Mouse (Mus musculus): ENCODE results near the gene Dxo. TPM values are rescaled to one million over a fixed set of nuclear protein-coding genes. Genes with fewer than 3 reads are reported as not detected.

The Dxo gene
- polyA plus RNA-seq, 1 experiment, result 30.8 TPM

- no peak for TF ChIP-seq POLR2A (IDR thresholded peaks at IDR 0.05; ENCODE audit: borderline replicate concordance, low read depth, low read length)
- TF ChIP-seq CTCF (IDR thresholded peaks at IDR 0.05; ENCODE audit: low read depth, low read length), result no peak
- H3K27ac ChIP-seq (ENCODE audit: insufficient read depth, low read depth, low read length), result peak overlapping the region; percentile 37
Measured at GRCm38 (mm10) chr17:34837464-34838324, 875 bp downstream of the Dxo start.

GRCm38 (mm10) chr17:34838785-34839184 is 2.0 kb downstream of the Dxo start:
- no peak overlapping the region for H3K4me3 ChIP-seq (ENCODE audit: insufficient read depth, low read length)
- no peak overlapping the region for H3K27ac ChIP-seq (ENCODE audit: insufficient read depth, low read depth, low read length)
- TF ChIP-seq POLR2A (IDR thresholded peaks at IDR 0.05; ENCODE audit: borderline replicate concordance, low read depth, low read length) (no peak), CTCF (IDR thresholded peaks at IDR 0.05; ENCODE audit: low read depth, low read length) (no peak)
- peaks cover 5% of the 10 kb centered on the region for H3K4me1 ChIP-seq (ENCODE audit: control insufficient read depth, insufficient read depth, low read length)

More at GRCm38 (mm10) chr17:34837464-34838324, 875 bp downstream of the Dxo start:
- Histone ChIP-seq H3K4me1 (ENCODE audit: control insufficient read depth, insufficient read depth, low read length) (peaks cover 5% of the 10 kb centered on the region), H3K4me3 (ENCODE audit: insufficient read depth, low read length) (peak overlapping the region; percentile 94)

DNA sequence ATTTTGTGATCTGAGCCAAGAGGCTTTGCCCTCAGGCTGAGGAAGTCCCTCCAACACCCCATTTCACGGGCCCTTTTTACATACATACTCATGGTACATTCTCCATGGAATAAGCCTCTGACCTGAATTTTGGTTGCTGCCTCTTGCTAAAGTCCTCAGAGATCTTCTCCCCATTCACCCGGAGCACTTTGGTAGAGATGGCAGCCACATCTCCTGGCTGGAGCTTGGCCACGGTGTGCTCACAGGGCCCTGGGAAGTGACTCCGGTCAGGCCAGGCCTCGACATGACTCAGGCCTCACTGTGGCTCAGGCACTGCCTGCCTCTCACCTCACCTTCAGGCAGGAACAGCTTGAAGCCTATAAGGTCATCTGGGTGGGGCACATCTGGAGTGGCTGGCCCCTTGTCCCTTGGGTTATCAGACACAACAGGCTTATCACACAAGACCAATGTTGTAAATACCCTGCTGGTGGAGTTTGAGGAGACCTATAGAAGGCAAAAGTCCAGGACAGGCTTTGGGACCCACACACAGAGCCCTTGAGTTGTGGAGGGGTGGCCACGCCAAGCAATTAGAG is 4.0 kb downstream of the Dxo start:
- no peak overlapping the region for H3K4me3 ChIP-seq (ENCODE audit: insufficient read depth, low read length)
- H3K4me1 ChIP-seq (ENCODE audit: control insufficient read depth, insufficient read depth, low read length), result peaks cover 5% of the 10 kb centered on the region
- H3K27ac ChIP-seq (ENCODE audit: insufficient read depth, low read depth, low read length), result no peak overlapping the region
- TF ChIP-seq CTCF (IDR thresholded peaks at IDR 0.05; ENCODE audit: low read depth, low read length), result no peak
- TF ChIP-seq POLR2A (IDR thresholded peaks at IDR 0.05; ENCODE audit: borderline replicate concordance, low read depth, low read length), result no peak

- no peak for TF ChIP-seq CTCF (IDR thresholded peaks at IDR 0.05; ENCODE audit: low read depth, low read length)
- Histone ChIP-seq H3K4me1 (ENCODE audit: control insufficient read depth, insufficient read depth, low read length) (peaks cover 3% of the 10 kb centered on the region; the same call in 1 of the 2 replicates), H3K27ac (ENCODE audit: insufficient read depth, low read depth, low read length) (no peak overlapping the region), H3K4me3 (ENCODE audit: insufficient read depth, low read length) (no peak overlapping the region)
Measured at GRCm38 (mm10) chr17:34844884-34845283, 8.1 kb downstream of the Dxo start.

GRCm38 (mm10) chr17:34847192-34847591 is 10.4 kb downstream of the Dxo start:
- Histone ChIP-seq H3K4me1 (ENCODE audit: control insufficient read depth, insufficient read depth, low read length) (peaks cover 9% of the 10 kb centered on the region), H3K4me3 (ENCODE audit: insufficient read depth, low read length) (no peak overlapping the region), H3K27ac (ENCODE audit: insufficient read depth, low read depth, low read length) (no peak overlapping the region)
- TF ChIP-seq CTCF (IDR thresholded peaks at IDR 0.05; ENCODE audit: low read depth, low read length) (no peak), POLR2A (IDR thresholded peaks at IDR 0.05; ENCODE audit: borderline replicate concordance, low read depth, low read length) (no peak)

GRCm38 (mm10) chr17:34847615-34848014 is 10.8 kb downstream of the Dxo start:
- Histone ChIP-seq H3K4me1 (ENCODE audit: control insufficient read depth, insufficient read depth, low read length) (peaks cover 9% of the 10 kb centered on the region), H3K4me3 (ENCODE audit: insufficient read depth, low read length) (no peak overlapping the region), H3K27ac (ENCODE audit: insufficient read depth, low read depth, low read length) (no peak overlapping the region)
- TF ChIP-seq CTCF (IDR thresholded peaks at IDR 0.05; ENCODE audit: low read depth, low read length) (no peak), POLR2A (IDR thresholded peaks at IDR 0.05; ENCODE audit: borderline replicate concordance, low read depth, low read length) (no peak)

- H3K4me3 ChIP-seq (ENCODE audit: insufficient read depth, low read length), result peak within 1 kb of the TSS; percentile 87
- 0 out of 2 replicates have a peak within 1 kb of the TSS, but pooled peaks have one; percentile 3 for H3K27ac ChIP-seq (ENCODE audit: insufficient read depth, low read depth, low read length)
- TF ChIP-seq POLR2A (IDR thresholded peaks at IDR 0.05; ENCODE audit: borderline replicate concordance, low read depth, low read length), result no peak
- TF ChIP-seq CTCF (IDR thresholded peaks at IDR 0.05; ENCODE audit: low read depth, low read length), result no peak
- peaks cover 9% of the 10 kb centered on the region for H3K4me1 ChIP-seq (ENCODE audit: control insufficient read depth, insufficient read depth, low read length)
Measured at GRCm38 (mm10) chr17:34849722-34850516, 13.1 kb downstream of the Dxo start, which contains the start of the genes Skiv2l and Nelfe. TSS of gene Skiv2l (minus strand) at chr17:34850210. TSS of gene Nelfe (plus strand) at chr17:34850391.

- Histone ChIP-seq H3K27ac (ENCODE audit: insufficient read depth, low read depth, low read length) (0 out of 2 replicates have a peak overlapping the region, but pooled peaks have one; percentile 3), H3K4me1 (ENCODE audit: control insufficient read depth, insufficient read depth, low read length) (peaks cover 9% of the 10 kb centered on the region)
- TF ChIP-seq POLR2A (IDR thresholded peaks at IDR 0.05; ENCODE audit: borderline replicate concordance, low read depth, low read length), result no peak
- no peak for TF ChIP-seq CTCF (IDR thresholded peaks at IDR 0.05; ENCODE audit: low read depth, low read length)
Measured at GRCm38 (mm10) chr17:34850517-34851125, 13.8 kb downstream of the Dxo start.

DNA sequence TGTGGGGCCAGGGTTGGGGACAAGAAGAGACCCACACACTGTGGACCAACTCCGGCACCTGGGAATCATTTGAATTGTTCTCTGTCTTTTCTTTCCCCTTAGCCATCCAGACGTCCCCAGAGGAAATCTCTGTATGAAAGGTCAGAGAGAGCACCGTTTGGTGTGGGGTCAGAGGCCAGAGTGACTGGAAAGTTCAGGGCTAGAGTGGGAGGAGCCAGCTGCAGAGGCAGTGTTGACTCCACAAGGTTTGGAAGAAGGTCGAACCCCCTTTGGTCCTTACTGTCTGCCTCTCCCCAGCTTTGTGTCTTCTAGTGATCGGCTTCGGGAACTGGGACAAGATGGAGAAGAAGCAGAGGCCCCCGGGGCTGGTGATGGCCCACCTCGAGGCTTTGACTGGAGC is 16.7 kb downstream of the Dxo start:
- H3K4me3 ChIP-seq (ENCODE audit: insufficient read depth, low read length), result no peak overlapping the region
- no peak for TF ChIP-seq CTCF (IDR thresholded peaks at IDR 0.05; ENCODE audit: low read depth, low read length)
- TF ChIP-seq POLR2A (IDR thresholded peaks at IDR 0.05; ENCODE audit: borderline replicate concordance, low read depth, low read length), result no peak
- peaks cover 18% of the 10 kb centered on the region for H3K4me1 ChIP-seq (ENCODE audit: control insufficient read depth, insufficient read depth, low read length)
- no peak overlapping the region for H3K27ac ChIP-seq (ENCODE audit: insufficient read depth, low read depth, low read length)

More at GRCm38 (mm10) chr17:34850517-34851125, 13.8 kb downstream of the Dxo start:
- peak overlapping the region; percentile 87 for H3K4me3 ChIP-seq (ENCODE audit: insufficient read depth, low read length)
